Comparison of ENCODE assay signal across 20 mouse cellular contexts in genomic region chr16:90426234-90426633, GRCm38 (mm10). TPM values are rescaled to one million over a fixed set of nuclear protein-coding genes. Genes with fewer than 3 reads are reported as not detected.
"Had no signal": no experiment of that assay in that cellular context is flagged by ENCODE, and none has a peak within 500 bp of the region (broad histone marks: within the 10 kb centered on the region; RNA-seq: fewer than 3 reads in every experiment).

No protein-coding gene starts in this region.

- H3K27ac ChIP-seq: midbrain, embryonic 10.5 days; midbrain, embryonic 12.5 days; neural tube, embryonic 13.5 days; neural tube, embryonic 15.5 days had no signal

- ATAC-seq: midbrain, embryonic 16.5 days had no signal

- H3K27me3 ChIP-seq: midbrain, embryonic 12.5 days; neural tube, embryonic 13.5 days; neural tube, embryonic 15.5 days had no signal

- H3K4me3 ChIP-seq: midbrain, embryonic 10.5 days; midbrain, embryonic 12.5 days; myocyte; neural tube, embryonic 13.5 days; neural tube, embryonic 15.5 days had no signal

- H3K9me3 ChIP-seq: midbrain, embryonic 12.5 days; neural tube, embryonic 13.5 days; neural tube, embryonic 15.5 days had no signal

- H3K36me3 ChIP-seq: neural tube, embryonic 13.5 days; neural tube, embryonic 15.5 days had no signal

- DNase-seq: lung, adult 18-20 months; lung, embryonic 14.5 days; lung, postnatal 10 days; lung, postnatal 4 days; midbrain, embryonic 14.5 days; retina, postnatal 1 day; right cerebral cortex, adult 18-20 months; right cerebral cortex, postnatal 25 days; right cerebral cortex, postnatal 4 days; spleen, adult 18-20 months; thymus, adult 18-20 months; thymus, postnatal 14 days; thymus, postnatal 36 days had no signal

RNA-seq across cellular contexts. Expression of gene Hunk, which starts 40.4 kb away (rescaled TPM):
- total RNA-seq: megakaryocyte-erythroid progenitor cell, adult 5-6 weeks had no signal
